Mouse (Mus musculus) lung, postnatal 36 days (tissue): Measurements from ENCODE around the gene Cox16.

Experiments used
- DNase-seq: peaks from one replicate; pipeline ENCODE4 v3.0.0; 2022; ENCODE audit warnings: mixed read lengths

The Cox16 gene

DNA sequence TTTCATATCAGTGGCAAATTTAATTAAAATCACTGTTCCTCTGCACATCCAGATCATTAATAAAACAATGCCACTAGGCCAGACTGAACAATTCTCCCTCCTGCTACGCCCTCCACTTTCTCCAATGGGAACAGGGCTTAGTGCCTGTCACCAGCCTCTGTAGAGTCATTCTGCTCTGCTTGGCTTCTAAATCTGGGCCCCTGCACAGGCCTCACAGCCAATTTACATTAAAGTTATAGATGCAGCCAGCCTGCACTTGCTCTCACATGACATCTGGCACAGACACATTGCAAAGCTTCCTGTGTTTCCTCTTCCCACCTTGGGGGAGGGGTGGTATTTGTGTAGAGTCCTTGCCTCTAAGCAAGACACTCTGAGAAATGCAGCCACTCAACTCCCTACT is 163.9 kb downstream of the Cox16 start:
- no peak for DNase-seq

DNA sequence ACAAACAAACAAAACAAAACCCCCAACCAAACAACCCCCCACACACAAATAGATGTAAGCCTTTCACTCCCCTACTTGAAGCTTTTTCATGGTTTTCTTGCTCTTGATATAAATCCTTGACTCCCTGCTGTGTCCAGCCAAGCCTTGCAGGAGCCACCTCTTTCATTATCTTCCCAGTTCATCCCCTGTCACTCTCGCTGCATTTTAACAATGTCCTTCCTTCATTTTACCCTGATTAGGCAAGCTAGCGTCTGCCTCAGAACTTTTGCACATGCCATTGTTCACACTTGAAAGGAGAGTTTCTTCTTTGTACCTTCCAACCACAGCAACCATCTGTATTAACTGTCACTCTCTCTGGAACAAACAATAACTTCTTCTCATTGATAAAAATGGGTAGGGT is 167.1 kb downstream of the Cox16 start:
- no peak for DNase-seq

DNA sequence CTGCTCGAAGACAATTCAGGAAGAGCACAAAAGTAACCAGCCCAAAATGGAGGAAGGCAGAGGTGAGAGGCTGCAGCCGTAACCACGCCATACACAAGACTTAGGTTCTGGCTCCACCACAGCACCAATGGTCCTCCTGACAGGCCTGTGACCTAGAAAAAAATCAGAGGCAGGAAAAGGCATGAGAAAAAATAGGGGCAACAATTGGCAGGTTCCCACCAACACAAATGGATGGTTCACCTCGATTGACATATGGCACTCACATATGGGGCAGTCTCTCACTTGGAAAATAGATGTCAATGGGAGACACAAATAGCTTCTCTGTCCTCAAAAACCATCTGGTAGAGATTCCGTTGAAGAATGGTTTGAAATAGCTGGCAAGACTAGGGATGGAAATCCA is 169.0 kb downstream of the Cox16 start:
- DNase-seq: no peak
